Comparison of ENCODE assay signal across 9 mouse cellular contexts in genomic region chr13:56132326-56132936, GRCm38 (mm10). TPM values are rescaled to one million over a fixed set of nuclear protein-coding genes. Genes with fewer than 3 reads are reported as not detected.
DNase-seq lines count a peak whose midpoint lies in the region; ATAC-seq lines count a peak whose summit lies in the region.
"Had no signal": no experiment of that assay in that cellular context is flagged by ENCODE, and none has a peak within 500 bp of the region (broad histone marks: within the 10 kb centered on the region; RNA-seq: fewer than 3 reads in every experiment).

No protein-coding gene starts in this region.

- H3K4me2 ChIP-seq in kidney, embryonic 15.5 days: peak overlapping the region; percentile 82
- peak overlapping the region; percentile 89 for H3K4me2 ChIP-seq in limb, embryonic 12.5 days
- peak overlapping the region; percentile 31; the same call in 1 of the 2 replicates for H3K4me2 ChIP-seq in stomach, embryonic 16.5 days (ENCODE audit: low read depth, low read length)
- H3K4me2 ChIP-seq in midbrain, embryonic 11.5 days: no peak overlapping the region

- ATAC-seq in kidney, embryonic 15.5 days (replicated peaks; ENCODE audit: low FRiP score): no peak
- ATAC-seq in activated CD4-positive, CD25-positive, alpha-beta regulatory T cell, adult 4 months: peak; percentile 61
- no peak for ATAC-seq in limb, embryonic 12.5 days (ENCODE audit: insufficient number of reproducible peaks, insufficient read depth, low FRiP score, low TSS enrichment, low read depth)
- ATAC-seq in stomach, embryonic 16.5 days (ENCODE audit: insufficient read depth, low FRiP score): no peak
- no peak for ATAC-seq in midbrain, embryonic 11.5 days (ENCODE audit: low FRiP score)
- ATAC-seq: forebrain, postnatal 0 days had no signal

- H3K4me1 ChIP-seq in kidney, embryonic 15.5 days: peaks cover 39% of the 10 kb centered on the region
- H3K4me1 ChIP-seq in limb, embryonic 12.5 days (replicated peaks): peaks cover 47% of the 10 kb centered on the region
- H3K4me1 ChIP-seq in stomach, embryonic 16.5 days (ENCODE audit: control insufficient read depth, insufficient read depth, low read length): peaks cover 29% of the 10 kb centered on the region
- peaks cover 23% of the 10 kb centered on the region for H3K4me1 ChIP-seq in midbrain, embryonic 11.5 days (ENCODE audit: control insufficient read depth, insufficient read depth, low read length)

- H3K9me3 ChIP-seq in kidney, embryonic 15.5 days (replicated peaks): no peaks in the 10 kb centered on the region
- no peaks in the 10 kb centered on the region for H3K9me3 ChIP-seq in limb, embryonic 12.5 days
- H3K9me3 ChIP-seq in stomach, embryonic 16.5 days (replicated peaks; ENCODE audit: control insufficient read depth, low read length): no peaks in the 10 kb centered on the region
- no peaks in the 10 kb centered on the region; the same call in 1 of the 2 replicates for H3K9me3 ChIP-seq in midbrain, embryonic 11.5 days (ENCODE audit: control insufficient read depth, low read length)

- no peaks in the 10 kb centered on the region for H3K27me3 ChIP-seq in kidney, embryonic 15.5 days
- H3K27me3 ChIP-seq in limb, embryonic 12.5 days: no peaks in the 10 kb centered on the region
- no peaks in the 10 kb centered on the region for H3K27me3 ChIP-seq in stomach, embryonic 16.5 days (ENCODE audit: control insufficient read depth, insufficient read depth, low read length)
- H3K27me3 ChIP-seq in midbrain, embryonic 11.5 days (ENCODE audit: control insufficient read depth, insufficient read depth, low read length): no peaks in the 10 kb centered on the region

- H3K9ac ChIP-seq in kidney, embryonic 15.5 days: 0 out of 2 replicates have a peak overlapping the region, but pooled peaks have one; percentile 5
- H3K9ac ChIP-seq in limb, embryonic 12.5 days (replicated peaks): 0 out of 2 replicates have a peak overlapping the region, but pooled peaks have one; percentile 3
- no peak overlapping the region for H3K9ac ChIP-seq in stomach, embryonic 16.5 days (ENCODE audit: low read length)
- no peak overlapping the region for H3K9ac ChIP-seq in midbrain, embryonic 11.5 days (ENCODE audit: low read length)
- H3K9ac ChIP-seq: forebrain, postnatal 0 days had no signal

- peaks cover 31% of the 10 kb centered on the region for H3K36me3 ChIP-seq in kidney, embryonic 15.5 days
- peaks cover 43% of the 10 kb centered on the region for H3K36me3 ChIP-seq in limb, embryonic 12.5 days
- peaks cover 17% of the 10 kb centered on the region for H3K36me3 ChIP-seq in stomach, embryonic 16.5 days (ENCODE audit: control insufficient read depth, insufficient read depth, low read length)
- H3K36me3 ChIP-seq in midbrain, embryonic 11.5 days (ENCODE audit: control insufficient read depth, insufficient read depth, low read length): peaks cover 17% of the 10 kb centered on the region

- H3K27ac ChIP-seq in kidney, embryonic 15.5 days: no peak overlapping the region
- H3K27ac ChIP-seq in limb, embryonic 12.5 days: no peak overlapping the region
- H3K27ac ChIP-seq in stomach, embryonic 16.5 days (ENCODE audit: low read length): no peak overlapping the region
- H3K27ac ChIP-seq in midbrain, embryonic 11.5 days (ENCODE audit: low read depth, low read length): no peak overlapping the region

- DNase-seq in kidney, adult 8-10 months: no peak
- DNase-seq in midbrain, embryonic 11.5 days (ENCODE audit: low spot score, missing footprints): no peak
- no peak for DNase-seq in lung, postnatal 14 days
- DNase-seq: forebrain, postnatal 0 days; lung, postnatal 36 days had no signal

- no peak overlapping the region for H3K4me3 ChIP-seq in kidney, embryonic 15.5 days (replicated peaks)
- peak overlapping the region; percentile 99; the same call in 1 of the 2 replicates for H3K4me3 ChIP-seq in limb, embryonic 12.5 days (replicated peaks)
- no peak overlapping the region for H3K4me3 ChIP-seq in stomach, embryonic 16.5 days (replicated peaks; ENCODE audit: low read length)
- H3K4me3 ChIP-seq in midbrain, embryonic 11.5 days (ENCODE audit: low read depth, low read length): no peak overlapping the region

- WGBS in kidney, embryonic 15.5 days: 50% methylated on average over 11 of the region's 11 CpGs
- WGBS in limb, embryonic 12.5 days: 64% methylated on average over 11 of the region's 11 CpGs
- 56% methylated on average over 11 of the region's 11 CpGs for WGBS in stomach, embryonic 16.5 days
- WGBS in midbrain, embryonic 11.5 days: 85% methylated on average over 11 of the region's 11 CpGs

RNA-seq across cellular contexts. Expression of gene H2afy, which starts 3.7 kb away (rescaled TPM):
- polyA plus RNA-seq in kidney, embryonic 15.5 days (2015; fragmentation: Nextera tagmentation; extraction: Ambion mirVana): 395 and 406 TPM in 2 replicates
- 100 to 1,000 TPM; 121 to 136 TPM for polyA plus RNA-seq in activated CD4-positive, CD25-positive, alpha-beta regulatory T cell, adult 4 months (2017; shearing (Covaris generic))
- polyA plus RNA-seq in limb, embryonic 12.5 days (2016; fragmentation: Nextera tagmentation; extraction: Ambion mirVana): 607 and 623 TPM in 2 replicates
- polyA plus RNA-seq in stomach, embryonic 16.5 days (2015; fragmentation: Nextera tagmentation; extraction: Ambion mirVana): 247 and 271 TPM in 2 replicates
- 677 and 693 TPM in 2 replicates for polyA plus RNA-seq in midbrain, embryonic 11.5 days (2014; fragmentation: Nextera tagmentation; extraction: Ambion mirVana)

RNA-seq across cellular contexts. Expression of gene Tifab, which starts 46.3 kb away (rescaled TPM):
- polyA plus RNA-seq in kidney, embryonic 15.5 days (2015; fragmentation: Nextera tagmentation; extraction: Ambion mirVana): 2.1 and 2.4 TPM in 2 replicates
- polyA plus RNA-seq in activated CD4-positive, CD25-positive, alpha-beta regulatory T cell, adult 4 months (2017; shearing (Covaris generic)): under 1 TPM in 1 of 2 experiments, not detected in 1; 0.28 TPM
- polyA plus RNA-seq in limb, embryonic 12.5 days (2016; fragmentation: Nextera tagmentation; extraction: Ambion mirVana): 1.3 and 1.7 TPM in 2 replicates
- polyA plus RNA-seq in stomach, embryonic 16.5 days (2015; fragmentation: Nextera tagmentation; extraction: Ambion mirVana): 4.9 and 5.6 TPM in 2 replicates
- polyA plus RNA-seq in midbrain, embryonic 11.5 days (2014; fragmentation: Nextera tagmentation; extraction: Ambion mirVana): 0.43 and 0.60 TPM in 2 replicates

Comparison
In these comparisons a context has a peak if more than half of its experiments do, and no peak if none do; other contexts are left out.
1. H3K9ac ChIP-seq: peak in kidney, embryonic 15.5 days (single experiment) and limb, embryonic 12.5 days (single experiment); none in stomach, embryonic 16.5 days (single experiment) and midbrain, embryonic 11.5 days (single experiment).